Mouse (Mus musculus) embryo, embryonic 10.5 days (tissue): ENCODE measurements at regions not wholly inside any gene's neighbourhood (a gene's known extent, or its start where the extent isn't known, plus 50 kb on each side); places are given as distances from the start of the nearest gene placed in this dataset.
A peak's percentile ranks its signal among the peaks of the same experiment; 100 is the strongest.
"Not testable (repeated sequence)": the region's sequence is repeated elsewhere in the genome, so short reads cannot be mapped to it uniquely, and the experiment has no call there.

ENCODE experiments used
- DNase-seq: peaks from one replicate; pipeline ENCODE4 v3.0.0-alpha.2; 2015; ENCODE audit warnings: low spot score

GRCm38 (mm10) chr11:12589757-12590373, 125.1 kb upstream of the Cobl start:
- DNase-seq: no peak

DNA sequence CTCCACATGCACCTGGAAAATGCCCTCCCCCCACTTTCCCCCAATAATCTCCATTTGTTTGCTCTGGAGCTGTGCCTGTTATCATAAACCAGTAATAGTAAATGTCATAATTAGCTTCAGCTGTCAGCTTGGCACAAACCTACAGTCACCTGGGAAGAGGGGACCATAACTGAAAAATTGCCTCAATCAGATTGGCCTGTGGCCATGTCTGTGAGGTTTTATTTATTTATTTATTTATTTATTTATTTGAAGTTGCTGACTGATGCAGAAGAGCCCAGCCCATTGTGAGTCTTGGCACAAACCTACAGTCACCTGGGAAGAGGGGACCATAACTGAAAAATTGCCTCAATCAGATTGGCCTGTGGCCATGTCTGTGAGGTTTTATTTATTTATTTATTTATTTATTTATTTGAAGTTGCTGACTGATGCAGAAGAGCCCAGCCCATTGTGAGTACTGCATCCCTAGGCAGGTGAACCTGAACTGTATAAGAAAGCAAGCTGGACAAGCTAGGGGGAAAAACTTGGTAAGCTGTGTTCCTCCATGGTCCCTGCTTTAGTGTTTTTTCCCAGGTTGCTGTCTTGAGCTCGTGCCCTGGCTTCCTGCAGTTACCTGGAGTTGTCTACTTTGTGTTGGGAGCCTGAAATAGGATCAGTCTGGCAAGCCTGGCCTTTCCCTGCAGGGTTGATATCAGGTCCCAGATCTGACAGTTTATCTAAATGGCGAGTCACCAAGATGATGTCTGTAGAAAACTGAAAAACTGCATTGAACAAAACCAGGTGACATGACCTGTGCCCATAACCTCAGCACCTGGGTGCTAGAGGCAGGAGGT, 120.3 kb upstream of the Cobl start:
- DNase-seq: not testable (repeated sequence)

GRCm38 (mm10) chr11:12578999-12579576, 114.3 kb upstream of the Cobl start:
- DNase-seq: peak; percentile 73

- no peak for DNase-seq
These were observed 94.9 kb upstream of the Cobl start for GRCm38 (mm10) chr11:12559663-12560062.

DNA sequence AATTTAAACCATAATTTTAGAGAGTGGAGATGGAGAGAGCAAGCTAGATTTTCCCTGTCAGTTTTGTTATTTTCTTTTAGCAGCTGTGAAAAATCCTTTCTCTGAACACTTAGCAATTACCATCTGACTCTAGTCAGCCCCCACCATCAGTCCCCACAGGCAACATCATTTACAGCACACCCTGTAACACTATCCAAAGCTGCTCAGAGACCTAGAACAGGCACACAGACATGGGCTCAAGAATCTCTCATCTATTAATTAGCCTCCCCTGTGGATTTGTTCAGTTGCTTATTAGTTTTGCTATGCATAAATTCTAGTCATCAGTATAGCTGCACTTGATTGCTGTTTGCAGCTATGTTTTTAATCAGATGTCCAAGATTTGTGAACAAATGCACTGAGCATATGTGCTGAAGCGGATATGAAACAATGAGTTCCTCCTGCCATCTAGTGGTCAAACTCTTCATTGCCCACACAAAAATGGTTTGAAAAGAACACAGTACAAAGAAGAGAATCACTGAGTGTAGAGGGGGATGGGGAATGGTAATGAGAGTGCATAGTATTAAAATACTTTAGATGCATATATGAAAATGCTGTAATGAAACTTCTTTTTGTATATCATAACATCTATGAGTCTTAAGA, 94.4 kb upstream of the Cobl start:
- peak; percentile 86 for DNase-seq

GRCm38 (mm10) chr11:12558176-12558575, 93.4 kb upstream of the Cobl start:
- DNase-seq: no peak

- no peak for DNase-seq
These were observed 81.0 kb upstream of the Cobl start for GRCm38 (mm10) chr11:12545771-12546170.

DNA sequence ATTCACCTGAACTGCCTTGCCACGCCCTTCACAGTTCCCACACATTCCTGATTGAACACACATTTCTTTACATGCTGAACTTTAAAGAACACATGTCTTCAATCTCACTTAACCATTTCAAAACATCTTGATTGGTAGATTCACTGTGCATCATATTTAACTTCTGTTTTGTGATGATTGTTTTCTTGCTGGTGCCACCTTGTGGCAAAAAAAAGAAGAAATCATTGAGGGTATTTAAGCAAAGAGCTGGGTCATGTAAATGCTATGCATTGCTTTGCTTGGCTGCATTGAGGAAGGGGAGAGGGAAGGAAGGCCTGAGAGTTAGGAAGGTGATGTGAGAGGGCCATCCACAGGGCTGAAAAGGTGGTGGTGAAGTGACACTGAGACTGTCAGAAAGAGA, 78.3 kb upstream of the Cobl start:
- peak; percentile 26 for DNase-seq

DNA sequence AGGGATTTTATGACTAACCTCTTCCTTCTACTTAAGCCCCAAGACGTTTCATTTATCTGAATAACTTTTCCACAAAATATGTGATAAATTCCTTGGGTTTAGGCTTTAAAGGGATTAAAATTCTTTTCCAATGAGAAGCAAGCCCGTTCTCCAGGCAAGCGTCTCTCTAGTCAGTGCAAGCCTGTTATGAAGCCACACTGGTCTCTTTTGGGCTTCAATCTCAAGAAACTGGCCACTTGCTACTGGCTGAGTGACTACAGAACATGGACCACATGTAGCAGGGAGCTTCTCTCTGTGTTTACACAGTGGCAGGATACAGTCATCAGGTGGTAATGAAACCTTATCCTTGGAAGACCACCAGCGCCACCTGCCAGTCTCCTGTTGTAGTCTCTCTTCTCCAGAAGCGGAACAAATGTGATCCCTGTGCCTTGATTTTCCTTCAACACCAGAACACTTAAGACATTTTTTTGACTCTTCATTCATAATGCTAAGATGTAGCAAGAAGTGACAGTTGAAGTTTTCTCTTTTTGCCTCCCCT, 75.6 kb upstream of the Cobl start:
- DNase-seq: peak; percentile 68

DNA sequence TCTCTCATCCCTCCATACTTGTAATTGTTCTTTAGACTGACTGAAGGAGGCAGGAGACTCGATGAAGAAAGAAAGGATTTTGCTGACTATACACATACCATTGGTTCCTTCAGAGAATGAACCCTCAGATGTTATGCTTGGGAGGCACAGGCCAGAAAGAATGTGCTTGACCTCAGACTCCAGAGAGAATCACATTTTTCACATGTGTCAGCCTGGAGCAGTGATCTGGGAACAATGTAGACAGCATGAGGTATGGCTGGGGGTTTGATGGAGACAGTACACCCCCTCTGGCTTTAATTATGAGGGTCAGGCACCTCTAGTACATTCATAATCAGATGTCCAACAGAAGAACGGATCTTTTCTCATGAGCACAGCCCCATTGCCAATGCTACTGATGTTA, 70.3 kb upstream of the Cobl start:
- peak; percentile 76 for DNase-seq

GRCm38 (mm10) chr11:12532288-12532687, 67.5 kb upstream of the Cobl start:
- peak; percentile 82 for DNase-seq

- not testable (repeated sequence) for DNase-seq
These were observed 57.3 kb upstream of the Cobl start for GRCm38 (mm10) chr11:12522063-12522462.

DNA sequence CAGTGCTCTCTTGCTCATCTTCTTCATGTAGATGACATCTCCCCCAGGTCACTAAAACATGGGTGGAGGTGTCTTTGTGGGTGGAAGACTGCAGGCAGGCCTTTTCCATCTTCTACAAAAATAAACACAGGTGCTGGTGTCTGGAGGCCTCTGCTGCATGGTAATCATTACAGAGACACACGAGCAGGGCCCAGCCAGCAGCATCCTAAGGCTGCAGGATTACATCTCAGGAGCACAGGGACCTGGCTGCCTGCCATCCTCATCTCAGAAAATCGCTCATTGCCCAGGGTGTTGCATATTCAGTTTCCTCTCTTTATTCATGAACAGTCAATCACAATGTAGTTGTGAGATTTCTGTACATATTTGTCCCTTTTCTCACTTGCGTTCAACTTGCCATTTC, 56.5 kb upstream of the Cobl start:
- DNase-seq: no peak

DNA sequence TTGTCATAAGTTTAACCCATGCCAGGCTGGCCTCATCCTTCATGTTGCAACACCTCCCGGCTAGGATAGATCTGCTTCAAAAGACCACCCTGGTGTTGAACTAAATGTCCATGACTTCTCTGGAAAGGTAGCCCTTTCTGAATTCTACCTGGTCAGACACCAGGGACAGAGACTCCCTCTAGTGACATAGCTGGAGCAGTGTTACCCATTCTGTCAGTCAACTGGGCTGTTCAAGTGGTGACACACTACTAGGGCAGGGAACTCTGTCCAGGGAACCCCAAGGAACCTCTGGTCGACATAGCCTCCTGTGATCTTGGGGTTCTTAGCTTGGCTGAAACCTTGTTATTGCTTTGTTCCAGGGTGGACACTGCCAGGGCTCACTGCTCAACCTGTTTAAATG, 51.6 kb upstream of the Cobl start:
- no peak for DNase-seq
